Mouse (Mus musculus) cortical plate, adult 2 months (tissue): ENCODE measurements at regions not wholly inside any gene's neighbourhood (a gene's known extent, or its start where the extent isn't known, plus 50 kb on each side); places are given as distances from the start of the nearest gene placed in this dataset.

Experiments used
- CTCF ChIP-seq: fragments of 200-500 bp; IDR thresholded peaks from 2 replicates; pipeline ENCODE4 v1.5.1; 2011; ENCODE audit warnings: mild to moderate bottlenecking, control low read depth, low read length; ENCODE audit not compliant: insufficient read depth; ENCODE audit errors: extremely low read depth
- POLR2A ChIP-seq: fragments of 200-500 bp; IDR thresholded peaks from 2 replicates; pipeline ENCODE4 v1.6.1; 2011; ENCODE audit warnings: mild to moderate bottlenecking, low read length, control low read depth; ENCODE audit not compliant: insufficient read depth; ENCODE audit errors: extremely low read depth

DNA sequence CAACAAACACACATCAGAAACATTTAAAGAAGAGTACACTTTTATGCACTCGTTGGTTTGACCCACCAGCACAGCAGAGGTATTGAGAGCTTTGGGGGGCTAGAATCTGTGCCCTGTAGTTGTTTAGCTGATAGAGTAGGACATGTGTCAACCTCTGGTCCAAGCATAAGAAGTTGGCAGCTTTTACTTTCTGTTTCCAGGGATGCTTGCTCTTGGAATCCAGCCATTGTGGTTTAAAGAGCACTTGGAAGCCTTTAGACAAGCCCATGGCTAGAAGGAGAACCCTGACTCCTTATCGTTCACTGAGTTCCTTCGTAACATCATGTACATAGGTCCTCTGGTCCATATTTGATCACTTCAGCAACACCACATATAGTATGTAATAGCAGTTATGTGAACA lies 212.3 kb downstream of the Dact1 start:
- TF ChIP-seq CTCF (no peak), POLR2A (no peak)
